Mouse (Mus musculus) thymus, postnatal 4 days (tissue): ENCODE measurements around the gene Psmb7.

Source experiments
- DNase-seq: peaks from one replicate; pipeline ENCODE4 v3.0.0; 2021

The Psmb7 gene

GRCm38 (mm10) chr2:38637716-38638267, 6.1 kb downstream of the Psmb7 start:
- no peak for DNase-seq

GRCm38 (mm10) chr2:38630574-38630973, 13.3 kb downstream of the Psmb7 start:
- DNase-seq, result no peak

GRCm38 (mm10) chr2:38629451-38629850, 14.4 kb downstream of the Psmb7 start:
- no peak for DNase-seq

GRCm38 (mm10) chr2:38628801-38629200, 15.1 kb downstream of the Psmb7 start:
- no peak for DNase-seq

GRCm38 (mm10) chr2:38623821-38624590, 19.9 kb downstream of the Psmb7 start:
- DNase-seq, result no peak

- no peak for DNase-seq
These were observed 20.5 kb downstream of the Psmb7 start for GRCm38 (mm10) chr2:38623411-38623810.

GRCm38 (mm10) chr2:38621610-38622021, 22.3 kb downstream of the Psmb7 start:
- DNase-seq, result no peak

GRCm38 (mm10) chr2:38621076-38621475, 22.8 kb downstream of the Psmb7 start:
- no peak for DNase-seq

GRCm38 (mm10) chr2:38619777-38620176, 24.1 kb downstream of the Psmb7 start:
- DNase-seq, result no peak

- DNase-seq, result no peak
These were observed 26.7 kb downstream of the Psmb7 start for GRCm38 (mm10) chr2:38616956-38617872.

GRCm38 (mm10) chr2:38616072-38616471, 27.8 kb downstream of the Psmb7 start:
- DNase-seq, result peak; percentile 58

- DNase-seq, result no peak
These were observed 29.4 kb downstream of the Psmb7 start for GRCm38 (mm10) chr2:38614437-38614836.

- no peak for DNase-seq
These were observed 30.3 kb downstream of the Psmb7 start for GRCm38 (mm10) chr2:38613576-38613975.

GRCm38 (mm10) chr2:38612596-38612995, 31.3 kb downstream of the Psmb7 start:
- DNase-seq, result no peak

GRCm38 (mm10) chr2:38610161-38610560, 33.7 kb downstream of the Psmb7 start:
- no peak for DNase-seq

- DNase-seq, result no peak
These were observed 34.6 kb downstream of the Psmb7 start for GRCm38 (mm10) chr2:38609310-38609709.

- DNase-seq, result no peak
These were observed 35.0 kb downstream of the Psmb7 start for GRCm38 (mm10) chr2:38608831-38609309.

- DNase-seq, result no peak
These were observed 36.2 kb downstream of the Psmb7 start for GRCm38 (mm10) chr2:38607716-38608115.

GRCm38 (mm10) chr2:38600842-38601241, 43.0 kb downstream of the Psmb7 start:
- no peak for DNase-seq

- DNase-seq, result no peak
These were observed 45.5 kb downstream of the Psmb7 start for GRCm38 (mm10) chr2:38598395-38598794.

- peak; percentile 46 for DNase-seq
These were observed 46.0 kb downstream of the Psmb7 start for GRCm38 (mm10) chr2:38597896-38598295.

GRCm38 (mm10) chr2:38594874-38595273, 49.0 kb downstream of the Psmb7 start:
- DNase-seq, result no peak

- DNase-seq, result no peak
These were observed 52.0 kb downstream of the Psmb7 start for GRCm38 (mm10) chr2:38591751-38592459.
